Mouse (Mus musculus) right cerebral cortex, postnatal 36 days (tissue): Measurements from ENCODE around the gene Glra2.
"Not testable (repeated sequence)": the region's sequence is repeated elsewhere in the genome, so short reads cannot be mapped to it uniquely, and the experiment has no call there.

Experiments used
- DNase-seq, 2 experiments: peaks; one replicate each; pipeline ENCODE4 v3.0.0; 2022; ENCODE audit warnings: low spot score in 2 of 2, mixed read lengths in 1 of 2

The Glra2 gene

GRCm38 (mm10) chrX:165326939-165327698, at the start of gene Glra2:
Gene Glra2, minus strand, starts transcription at chrX:165327393.
- DNase-seq = no peak

- DNase-seq = peak; percentile 0 to 1
These were observed 35.6 kb upstream of the Glra2 start for GRCm38 (mm10) chrX:165362798-165363197.

- DNase-seq = no peak
These were observed 17.4 kb upstream of the Glra2 start for GRCm38 (mm10) chrX:165344611-165345010.

GRCm38 (mm10) chrX:165327699-165328333, 623 bp upstream of the Glra2 start:
- peak; percentile 17 to 24 for DNase-seq

GRCm38 (mm10) chrX:165193550-165193949, 133.6 kb downstream of the Glra2 start:
- no peak for DNase-seq

- no peak for DNase-seq
These were observed 136.0 kb downstream of the Glra2 start for GRCm38 (mm10) chrX:165191170-165191569.

GRCm38 (mm10) chrX:165182948-165183347, 144.2 kb downstream of the Glra2 start:
- not testable (repeated sequence) for DNase-seq

- no peak for DNase-seq
These were observed 170.6 kb downstream of the Glra2 start for GRCm38 (mm10) chrX:165156549-165156948.

- DNase-seq = peak in 1 of 2 experiments; percentile 1
These were observed 223.0 kb downstream of the Glra2 start for GRCm38 (mm10) chrX:165104171-165104570.
